Mouse (Mus musculus) brain, embryonic 14.5 days (tissue): ENCODE results near the gene Add2.

ENCODE experiments used
- CTCF ChIP-seq: fragments of 200-500 bp; IDR thresholded peaks from 2 replicates; pipeline ENCODE4 v1.5.1; 2012; ENCODE audit warnings: inconsistent platforms, mild to moderate bottlenecking, moderate library complexity, borderline replicate concordance; ENCODE audit not compliant: insufficient read depth, insufficient read length; ENCODE audit errors: extremely low read depth
- POLR2A ChIP-seq: fragments of 200-500 bp; IDR thresholded peaks from 2 replicates; pipeline ENCODE4 v1.6.1; 2012; ENCODE audit warnings: mild to moderate bottlenecking, inconsistent platforms, borderline replicate concordance; ENCODE audit not compliant: poor library complexity, insufficient read depth, insufficient read length, severe bottlenecking; ENCODE audit errors: extremely low read depth

GRCm38 (mm10) chr6:86015871-86016270 lies 12.6 kb upstream of the Add2 start, which contains the start of gene Figla:
- no peak for TF ChIP-seq POLR2A
- no peak for TF ChIP-seq CTCF
